Mouse (Mus musculus): ENCODE data around the gene Rims3. TPM values are rescaled to one million over a fixed set of nuclear protein-coding genes. Genes with fewer than 3 reads are reported as not detected.

The Rims3 gene
- polyA plus RNA-seq, 1 experiment from 2014 or later, result 1.7 TPM

DNA sequence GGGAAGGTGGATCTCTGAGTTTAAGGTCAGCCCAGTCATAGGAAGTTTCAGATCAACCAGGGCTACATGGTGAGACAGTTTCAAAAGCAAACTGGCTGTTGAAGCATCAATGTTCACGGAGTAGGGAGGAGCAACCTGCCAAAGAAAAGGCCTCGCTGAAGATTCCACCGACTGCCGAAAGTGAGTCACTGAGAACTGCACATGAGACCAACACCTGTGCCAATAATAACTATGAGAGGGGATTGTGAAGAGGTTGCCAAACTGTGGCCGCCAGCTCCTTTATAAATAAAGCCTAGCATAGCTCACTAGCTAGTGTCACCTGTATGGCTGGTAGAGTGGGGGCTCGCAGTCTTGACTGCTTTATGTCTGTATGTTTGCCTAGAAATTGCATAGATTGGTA, 56.5 kb downstream of the Rims3 start:
- Histone ChIP-seq H3K4me2 (replicated peaks; ENCODE audit: low read depth, low read length) (no peak overlapping the region), H3K36me3 (ENCODE audit: control insufficient read depth, insufficient read depth, low read length) (no peaks in the 10 kb centered on the region), H3K9me3 (ENCODE audit: control insufficient read depth, low read depth, low read length) (no peaks in the 10 kb centered on the region), H3K27ac (ENCODE audit: low read length) (no peak overlapping the region), H3K4me3 (ENCODE audit: low read depth, low read length) (no peak overlapping the region), H3K4me1 (ENCODE audit: control insufficient read depth, insufficient read depth, low read length) (no peaks in the 10 kb centered on the region), H3K9ac (replicated peaks; ENCODE audit: low read depth, low read length) (no peak overlapping the region), H3K27me3 (ENCODE audit: control insufficient read depth, insufficient read depth, low read length) (no peaks in the 10 kb centered on the region)
- 85% methylated on average over 6 of the region's 6 CpGs for WGBS
- no peak for ATAC-seq (ENCODE audit: insufficient number of reproducible peaks, insufficient read depth, low FRiP score, low read depth)

- H3K4me2 ChIP-seq (replicated peaks; ENCODE audit: low read depth, low read length), result no peak overlapping the region
- no peaks in the 10 kb centered on the region for H3K4me1 ChIP-seq (ENCODE audit: control insufficient read depth, insufficient read depth, low read length)
- H3K36me3 ChIP-seq (ENCODE audit: control insufficient read depth, insufficient read depth, low read length), result no peaks in the 10 kb centered on the region
- H3K9ac ChIP-seq (replicated peaks; ENCODE audit: low read depth, low read length), result no peak overlapping the region
- H3K27ac ChIP-seq (ENCODE audit: low read length), result no peak overlapping the region
- no peaks in the 10 kb centered on the region for H3K27me3 ChIP-seq (ENCODE audit: control insufficient read depth, insufficient read depth, low read length)
- 46% methylated on average over 4 of the region's 4 CpGs for WGBS
- no peak for ATAC-seq (ENCODE audit: insufficient number of reproducible peaks, insufficient read depth, low FRiP score, low read depth)
- H3K4me3 ChIP-seq (ENCODE audit: low read depth, low read length), result no peak overlapping the region
- H3K9me3 ChIP-seq (ENCODE audit: control insufficient read depth, low read depth, low read length), result no peaks in the 10 kb centered on the region
Measured at GRCm38 (mm10) chr4:120912866-120913265, 58.2 kb downstream of the Rims3 start.

DNA sequence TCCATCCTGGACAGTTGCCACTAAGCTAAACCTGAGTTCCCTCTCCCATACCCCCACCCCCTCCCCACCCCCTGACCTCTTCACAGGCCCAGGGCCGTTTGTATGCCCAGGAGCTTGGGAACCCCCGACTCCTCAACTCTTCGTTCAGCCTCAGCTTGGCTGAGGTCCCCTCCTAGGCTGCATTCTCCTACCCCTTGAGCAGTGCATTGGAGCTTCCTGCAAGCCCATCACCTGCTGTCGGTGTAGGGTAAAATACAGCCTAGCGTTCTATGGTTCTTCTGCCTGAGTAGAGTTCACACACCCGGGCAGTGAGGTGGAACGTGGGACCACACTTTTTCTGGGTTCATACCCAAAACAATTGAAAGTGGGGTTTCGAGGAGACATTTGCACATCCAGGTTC, 58.8 kb downstream of the Rims3 start:
- H3K9me3 ChIP-seq (ENCODE audit: control insufficient read depth, low read depth, low read length), result no peaks in the 10 kb centered on the region
- H3K9ac ChIP-seq (replicated peaks; ENCODE audit: low read depth, low read length), result no peak overlapping the region
- no peak overlapping the region for H3K4me3 ChIP-seq (ENCODE audit: low read depth, low read length)
- WGBS, result 59% methylated on average over 8 of the region's 8 CpGs
- H3K4me2 ChIP-seq (replicated peaks; ENCODE audit: low read depth, low read length), result no peak overlapping the region
- no peaks in the 10 kb centered on the region for H3K27me3 ChIP-seq (ENCODE audit: control insufficient read depth, insufficient read depth, low read length)
- no peak overlapping the region for H3K27ac ChIP-seq (ENCODE audit: low read length)
- no peak for ATAC-seq (ENCODE audit: insufficient number of reproducible peaks, insufficient read depth, low FRiP score, low read depth)
- no peaks in the 10 kb centered on the region for H3K4me1 ChIP-seq (ENCODE audit: control insufficient read depth, insufficient read depth, low read length)
- H3K36me3 ChIP-seq (ENCODE audit: control insufficient read depth, insufficient read depth, low read length), result no peaks in the 10 kb centered on the region

DNA sequence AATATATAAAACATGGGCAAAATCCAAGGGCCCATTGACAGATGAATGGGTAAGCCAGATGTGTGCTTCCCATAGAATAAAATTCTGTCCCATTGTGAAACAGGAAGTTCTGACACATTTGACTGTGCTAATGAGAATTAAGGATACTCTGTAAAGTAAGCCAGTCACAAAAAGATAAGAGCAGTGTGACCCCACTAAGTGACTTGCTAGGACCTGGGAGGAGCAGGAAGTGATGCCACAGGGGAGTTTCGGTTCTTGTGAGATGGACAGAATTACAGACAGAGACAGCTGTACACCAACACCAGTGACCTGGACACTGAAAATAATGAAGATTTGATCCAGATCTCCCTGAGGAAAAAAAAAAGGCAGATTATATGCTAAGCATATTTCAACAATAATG, 59.2 kb downstream of the Rims3 start:
- Histone ChIP-seq H3K4me2 (replicated peaks; ENCODE audit: low read depth, low read length) (no peak overlapping the region), H3K27ac (ENCODE audit: low read length) (no peak overlapping the region), H3K27me3 (ENCODE audit: control insufficient read depth, insufficient read depth, low read length) (no peaks in the 10 kb centered on the region), H3K36me3 (ENCODE audit: control insufficient read depth, insufficient read depth, low read length) (no peaks in the 10 kb centered on the region), H3K9ac (replicated peaks; ENCODE audit: low read depth, low read length) (no peak overlapping the region), H3K4me1 (ENCODE audit: control insufficient read depth, insufficient read depth, low read length) (no peaks in the 10 kb centered on the region), H3K4me3 (ENCODE audit: low read depth, low read length) (no peak overlapping the region), H3K9me3 (ENCODE audit: control insufficient read depth, low read depth, low read length) (no peaks in the 10 kb centered on the region)
- ATAC-seq (ENCODE audit: insufficient number of reproducible peaks, insufficient read depth, low FRiP score, low read depth), result no peak
- 73% methylated on average over 1 of the region's 1 CpGs for WGBS

DNA sequence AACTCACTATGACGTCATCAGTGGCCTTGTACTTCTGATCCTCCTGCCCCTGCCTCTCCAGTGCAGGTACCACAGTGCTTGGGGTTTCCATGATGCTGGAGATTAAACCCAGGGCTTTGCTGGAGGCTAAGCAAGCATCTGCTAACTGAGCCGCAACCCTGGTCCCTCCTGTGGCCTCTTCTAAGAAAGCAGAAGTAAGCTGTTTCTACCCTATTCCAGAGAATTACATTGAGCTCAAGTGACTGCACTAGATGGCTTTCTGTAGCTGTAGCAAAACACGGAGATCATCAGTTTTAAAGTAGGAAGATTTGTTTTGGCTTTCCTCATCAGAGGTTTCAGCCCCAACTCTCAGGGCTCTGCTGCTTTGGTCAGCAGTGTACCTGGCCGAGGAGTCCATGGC, 59.9 kb downstream of the Rims3 start:
- H3K27ac ChIP-seq (ENCODE audit: low read length), result no peak overlapping the region
- H3K4me3 ChIP-seq (ENCODE audit: low read depth, low read length), result no peak overlapping the region
- H3K4me2 ChIP-seq (replicated peaks; ENCODE audit: low read depth, low read length), result no peak overlapping the region
- no peaks in the 10 kb centered on the region for H3K36me3 ChIP-seq (ENCODE audit: control insufficient read depth, insufficient read depth, low read length)
- H3K9me3 ChIP-seq (ENCODE audit: control insufficient read depth, low read depth, low read length), result no peaks in the 10 kb centered on the region
- no peak overlapping the region for H3K9ac ChIP-seq (replicated peaks; ENCODE audit: low read depth, low read length)
- 80% methylated on average over 4 of the region's 4 CpGs for WGBS
- H3K27me3 ChIP-seq (ENCODE audit: control insufficient read depth, insufficient read depth, low read length), result no peaks in the 10 kb centered on the region
- H3K4me1 ChIP-seq (ENCODE audit: control insufficient read depth, insufficient read depth, low read length), result no peaks in the 10 kb centered on the region
- no peak for ATAC-seq (ENCODE audit: insufficient number of reproducible peaks, insufficient read depth, low FRiP score, low read depth)

DNA sequence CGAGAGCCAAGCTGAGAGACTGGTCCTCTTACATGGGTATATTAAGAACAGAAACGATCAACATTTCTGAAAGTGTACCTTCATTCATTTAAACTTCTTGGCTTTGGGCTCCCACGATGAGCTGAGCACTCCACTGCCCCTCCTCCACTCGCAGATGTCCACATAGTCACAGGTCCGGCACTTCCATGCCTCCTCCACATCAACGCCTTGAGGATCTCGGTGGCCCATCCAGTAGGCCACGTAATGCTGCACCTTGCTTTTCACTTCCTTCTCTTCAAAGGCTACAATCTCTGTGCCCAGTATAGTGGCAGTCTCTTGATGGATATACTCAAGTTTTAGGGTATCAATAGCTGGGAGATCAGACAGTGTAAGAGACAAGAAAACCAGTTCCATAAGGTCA, 66.8 kb downstream of the Rims3 start:
- H3K27me3 ChIP-seq (ENCODE audit: control insufficient read depth, insufficient read depth, low read length), result no peaks in the 10 kb centered on the region
- H3K36me3 ChIP-seq (ENCODE audit: control insufficient read depth, insufficient read depth, low read length), result peaks cover 19% of the 10 kb centered on the region
- H3K27ac ChIP-seq (ENCODE audit: low read length), result no peak overlapping the region
- no peak overlapping the region for H3K9ac ChIP-seq (replicated peaks; ENCODE audit: low read depth, low read length)
- WGBS, result 92% methylated on average over 8 of the region's 8 CpGs
- ATAC-seq (ENCODE audit: insufficient number of reproducible peaks, insufficient read depth, low FRiP score, low read depth), result no peak
- no peak overlapping the region for H3K4me3 ChIP-seq (ENCODE audit: low read depth, low read length)
- 0 out of 2 replicates have a peak, but pooled peaks cover 4% of the 10 kb centered on the region for H3K4me1 ChIP-seq (ENCODE audit: control insufficient read depth, insufficient read depth, low read length)
- peaks cover 6% of the 10 kb centered on the region; the same call in 1 of the 2 replicates for H3K9me3 ChIP-seq (ENCODE audit: control insufficient read depth, low read depth, low read length)
- H3K4me2 ChIP-seq (replicated peaks; ENCODE audit: low read depth, low read length), result no peak overlapping the region

GRCm38 (mm10) chr4:120924554-120925299, 70.1 kb downstream of the Rims3 start, which contains the start of gene Exo5:
Gene Exo5, minus strand, starts transcription at chr4:120925017.
- Histone ChIP-seq H3K36me3 (ENCODE audit: control insufficient read depth, insufficient read depth, low read length) (peaks cover 19% of the 10 kb centered on the region), H3K9ac (replicated peaks; ENCODE audit: low read depth, low read length) (peak within 1 kb of the TSS; percentile 72), H3K27ac (ENCODE audit: low read length) (peak within 1 kb of the TSS; percentile 85), H3K4me2 (replicated peaks; ENCODE audit: low read depth, low read length) (peak within 1 kb of the TSS; percentile 54), H3K4me3 (ENCODE audit: low read depth, low read length) (peak within 1 kb of the TSS; percentile 73), H3K4me1 (ENCODE audit: control insufficient read depth, insufficient read depth, low read length) (0 out of 2 replicates have a peak, but pooled peaks cover 4% of the 10 kb centered on the region), H3K9me3 (ENCODE audit: control insufficient read depth, low read depth, low read length) (peaks cover 6% of the 10 kb centered on the region; the same call in 1 of the 2 replicates), H3K27me3 (ENCODE audit: control insufficient read depth, insufficient read depth, low read length) (no peaks in the 10 kb centered on the region)
- WGBS, result under 1% methylated on average over 33 of the region's 33 CpGs
- peak; percentile 99 for ATAC-seq (ENCODE audit: insufficient number of reproducible peaks, insufficient read depth, low FRiP score, low read depth)

DNA sequence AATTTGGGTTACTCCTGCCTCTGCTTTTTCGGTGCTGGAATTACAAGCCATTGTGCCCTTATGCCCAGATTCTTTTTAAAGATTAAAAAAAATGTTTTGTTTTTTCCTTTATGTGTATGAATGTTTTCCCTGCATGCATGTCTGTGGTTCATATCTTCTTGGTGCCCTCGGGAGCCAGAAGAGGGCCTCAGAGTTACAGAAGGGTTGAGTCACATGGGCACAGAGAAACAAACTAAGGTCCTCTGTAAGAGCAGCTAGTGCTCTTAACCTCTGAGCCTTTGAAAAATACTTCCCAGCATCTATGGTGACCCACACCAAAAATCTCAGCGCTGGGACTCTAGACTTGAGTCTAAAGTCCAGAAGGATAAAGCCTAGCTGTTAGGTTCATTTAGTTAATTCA, 70.8 kb downstream of the Rims3 start:
- no peak for ATAC-seq (ENCODE audit: insufficient number of reproducible peaks, insufficient read depth, low FRiP score, low read depth)
- H3K9ac ChIP-seq (replicated peaks; ENCODE audit: low read depth, low read length), result peak overlapping the region; percentile 72
- H3K4me2 ChIP-seq (replicated peaks; ENCODE audit: low read depth, low read length), result peak overlapping the region; percentile 54
- H3K4me1 ChIP-seq (ENCODE audit: control insufficient read depth, insufficient read depth, low read length), result 0 out of 2 replicates have a peak, but pooled peaks cover 4% of the 10 kb centered on the region
- peaks cover 17% of the 10 kb centered on the region for H3K36me3 ChIP-seq (ENCODE audit: control insufficient read depth, insufficient read depth, low read length)
- peak overlapping the region; percentile 73 for H3K4me3 ChIP-seq (ENCODE audit: low read depth, low read length)
- no peaks in the 10 kb centered on the region for H3K27me3 ChIP-seq (ENCODE audit: control insufficient read depth, insufficient read depth, low read length)
- 20% methylated on average over 3 of the region's 3 CpGs for WGBS
- peak overlapping the region; percentile 85 for H3K27ac ChIP-seq (ENCODE audit: low read length)
- peaks cover 7% of the 10 kb centered on the region; the same call in 1 of the 2 replicates for H3K9me3 ChIP-seq (ENCODE audit: control insufficient read depth, low read depth, low read length)
